Mouse (Mus musculus): ENCODE measurements around the gene Ptgir.

GRCm38 (mm10) chr7:16942861-16943260 is 36.6 kb downstream of the Ptgir start:
- TF ChIP-seq POLR2A (IDR thresholded peaks at IDR 0.05; ENCODE audit: insufficient read depth, low read length) (no peak), EP300 (IDR thresholded peaks at IDR 0.05; ENCODE audit: insufficient read depth, low read depth, low read length) (no peak), CTCF (IDR thresholded peaks at IDR 0.05; ENCODE audit: low read depth, low read length) (no peak)
